Mouse (Mus musculus): ENCODE data around the gene Gp5. TPM values are rescaled to one million over a fixed set of nuclear protein-coding genes. Genes with fewer than 3 reads are reported as not detected.

The Gp5 gene
- polyA plus RNA-seq, 1 experiment, result 26.7 TPM

DNA sequence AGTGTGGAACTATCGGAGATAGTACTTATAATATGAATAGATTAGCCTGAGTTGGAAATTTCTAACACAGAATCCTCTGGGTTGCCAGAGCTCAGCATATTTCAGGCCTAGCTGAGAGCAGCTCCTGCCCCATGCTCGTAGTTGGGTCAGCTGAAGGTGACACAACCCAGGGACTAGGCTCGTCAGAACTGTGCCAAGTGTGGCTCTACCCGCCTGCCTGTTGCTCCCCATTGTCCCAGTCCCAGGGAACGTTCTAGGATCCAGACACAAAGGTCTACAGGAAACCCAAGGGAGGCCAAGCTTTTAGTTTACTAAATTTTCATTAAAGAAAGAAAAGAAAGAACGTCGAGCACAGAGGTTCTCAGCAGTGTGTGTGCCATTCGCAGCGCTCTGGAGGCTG is 49.2 kb downstream of the Gp5 start:
- Histone ChIP-seq H3K4me3 (ENCODE audit: extremely low read depth, insufficient read depth, insufficient read length) (no peak overlapping the region), H3K36me3 (ENCODE audit: control insufficient read depth, insufficient read depth, low read length) (no peaks in the 10 kb centered on the region), H3K4me1 (ENCODE audit: control insufficient read depth, insufficient read depth, insufficient read length) (no peaks in the 10 kb centered on the region), H3K27me3 (ENCODE audit: control insufficient read depth, insufficient read depth, low read length) (no peaks in the 10 kb centered on the region), H3K27ac (ENCODE audit: insufficient read depth, low read length) (no peak overlapping the region)
- 89% methylated on average over 9 of the region's 9 CpGs for WGBS
- TF ChIP-seq CTCF (IDR thresholded peaks at IDR 0.05; ENCODE audit: extremely low read depth, insufficient read depth, insufficient read length, insufficient replicate concordance) (no peak), POLR2A (IDR thresholded peaks at IDR 0.05; ENCODE audit: low read depth, low read length) (no peak)
- DNase-seq (ENCODE audit: low read depth in 1 of 2, low spot score in 2 of 2), result no peak

- TF ChIP-seq POLR2A (IDR thresholded peaks at IDR 0.05; ENCODE audit: low read depth, low read length) (no peak), CTCF (IDR thresholded peaks at IDR 0.05; ENCODE audit: extremely low read depth, insufficient read depth, insufficient read length, insufficient replicate concordance) (no peak)
- Histone ChIP-seq H3K4me1 (ENCODE audit: control insufficient read depth, insufficient read depth, insufficient read length) (no peaks in the 10 kb centered on the region), H3K27me3 (ENCODE audit: control insufficient read depth, insufficient read depth, low read length) (no peaks in the 10 kb centered on the region), H3K27ac (ENCODE audit: insufficient read depth, low read length) (no peak overlapping the region), H3K4me3 (ENCODE audit: extremely low read depth, insufficient read depth, insufficient read length) (no peak overlapping the region), H3K36me3 (ENCODE audit: control insufficient read depth, insufficient read depth, low read length) (no peaks in the 10 kb centered on the region)
- DNase-seq (ENCODE audit: low read depth in 1 of 2, low spot score in 2 of 2), result no peak
- WGBS, result 86% methylated on average over 15 of the region's 15 CpGs
These were observed 50.5 kb downstream of the Gp5 start for GRCm38 (mm10) chr16:30260012-30260635.

DNA sequence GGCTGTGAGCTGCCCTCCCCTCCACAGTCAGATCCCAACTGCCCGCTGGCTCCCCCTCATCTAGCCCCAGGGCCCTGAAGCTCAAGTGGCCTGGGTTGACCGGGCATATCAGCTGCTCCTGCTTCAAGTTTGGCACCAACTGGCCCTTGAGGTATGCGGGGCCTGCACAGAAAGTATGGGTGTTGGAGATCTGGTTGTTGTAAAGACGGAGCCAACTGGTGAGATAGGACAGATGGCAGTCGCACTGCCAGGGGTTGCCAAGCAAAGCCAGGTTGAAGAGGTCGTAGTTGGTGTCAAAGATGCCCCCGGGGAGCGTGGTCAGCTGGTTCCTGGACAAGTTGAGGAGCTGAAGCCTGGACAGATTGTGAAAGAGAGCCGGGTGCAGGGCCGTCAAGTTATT is 51.1 kb downstream of the Gp5 start:
- DNase-seq (ENCODE audit: low read depth in 1 of 2, low spot score in 2 of 2), result no peak
- 84% methylated on average over 10 of the region's 10 CpGs for whole genome bisulfite sequencing
- Histone ChIP-seq H3K4me1 (ENCODE audit: control insufficient read depth, insufficient read depth, insufficient read length) (no peaks in the 10 kb centered on the region), H3K36me3 (ENCODE audit: control insufficient read depth, insufficient read depth, low read length) (no peaks in the 10 kb centered on the region), H3K27me3 (ENCODE audit: control insufficient read depth, insufficient read depth, low read length) (no peaks in the 10 kb centered on the region), H3K4me3 (ENCODE audit: extremely low read depth, insufficient read depth, insufficient read length) (no peak overlapping the region), H3K27ac (ENCODE audit: insufficient read depth, low read length) (no peak overlapping the region)
- TF ChIP-seq CTCF (IDR thresholded peaks at IDR 0.05; ENCODE audit: extremely low read depth, insufficient read depth, insufficient read length, insufficient replicate concordance) (no peak), POLR2A (IDR thresholded peaks at IDR 0.05; ENCODE audit: low read depth, low read length) (no peak)

GRCm38 (mm10) chr16:30258441-30258840 is 52.1 kb downstream of the Gp5 start:
- no peak overlapping the region for H3K27ac ChIP-seq (ENCODE audit: insufficient read depth, low read length)
- no peaks in the 10 kb centered on the region for H3K27me3 ChIP-seq (ENCODE audit: control insufficient read depth, insufficient read depth, low read length)
- H3K4me3 ChIP-seq (ENCODE audit: extremely low read depth, insufficient read depth, insufficient read length), result no peak overlapping the region
- no peaks in the 10 kb centered on the region for H3K36me3 ChIP-seq (ENCODE audit: control insufficient read depth, insufficient read depth, low read length)
- WGBS, result 89% methylated on average over 7 of the region's 7 CpGs
- no peaks in the 10 kb centered on the region for H3K4me1 ChIP-seq (ENCODE audit: control insufficient read depth, insufficient read depth, insufficient read length)
- TF ChIP-seq CTCF (IDR thresholded peaks at IDR 0.05; ENCODE audit: extremely low read depth, insufficient read depth, insufficient read length, insufficient replicate concordance), result no peak
- no peak for TF ChIP-seq POLR2A (IDR thresholded peaks at IDR 0.05; ENCODE audit: low read depth, low read length)
- DNase-seq (ENCODE audit: low read depth in 1 of 2, low spot score in 2 of 2), result no peak

DNA sequence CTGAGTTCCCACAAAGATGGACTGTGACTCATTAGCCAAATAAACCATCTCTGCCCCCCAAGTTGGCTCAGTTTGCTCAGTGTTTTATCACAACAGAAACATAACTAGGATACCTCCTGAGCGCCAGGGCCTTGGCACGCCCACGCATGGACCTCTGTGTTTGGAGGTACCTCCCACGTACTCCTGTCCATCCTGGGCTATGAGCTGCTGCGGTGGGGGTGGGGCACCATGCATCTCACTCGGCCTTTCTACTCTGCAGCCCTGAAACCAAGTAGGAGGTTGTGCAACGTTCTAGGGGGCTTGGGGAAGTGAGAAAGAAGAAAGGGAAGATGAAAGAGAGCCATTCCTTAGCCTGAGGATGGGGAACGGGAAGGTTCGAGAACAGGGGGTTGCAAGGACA is 52.9 kb downstream of the Gp5 start:
- no peak overlapping the region for H3K27ac ChIP-seq (ENCODE audit: insufficient read depth, low read length)
- H3K4me3 ChIP-seq (ENCODE audit: extremely low read depth, insufficient read depth, insufficient read length), result no peak overlapping the region
- H3K4me1 ChIP-seq (ENCODE audit: control insufficient read depth, insufficient read depth, insufficient read length), result no peaks in the 10 kb centered on the region
- no peaks in the 10 kb centered on the region for H3K27me3 ChIP-seq (ENCODE audit: control insufficient read depth, insufficient read depth, low read length)
- 66% methylated on average over 9 of the region's 9 CpGs for WGBS
- DNase-seq (ENCODE audit: low read depth in 1 of 2, low spot score in 2 of 2), result no peak
- H3K36me3 ChIP-seq (ENCODE audit: control insufficient read depth, insufficient read depth, low read length), result no peaks in the 10 kb centered on the region
- no peak for TF ChIP-seq POLR2A (IDR thresholded peaks at IDR 0.05; ENCODE audit: low read depth, low read length)

Other genes starting within 250 kb of the Gp5 start
- gene Hes1, start 246.4 kb downstream of the Gp5 start, polyA plus RNA-seq (2012; rRNA removed), result 94.1 and 116 TPM in 2 replicates
- not detected in 2 replicates for gene Cpn2, start 43.3 kb downstream of the Gp5 start, polyA plus RNA-seq (2012; rRNA removed)
- 0.02 TPM in 1 of 2 replicates, not detected in the other for gene Lrrc15, start 27.5 kb downstream of the Gp5 start, polyA plus RNA-seq (2012; rRNA removed)
- 13.4 and 15.3 TPM in 2 replicates for gene Atp13a3, start 95.2 kb upstream of the Gp5 start, polyA plus RNA-seq (2012; rRNA removed)
- gene Tmem44, start 240.1 kb upstream of the Gp5 start, polyA plus RNA-seq (2012; rRNA removed), result 2.7 and 3.5 TPM in 2 replicates

Measured in spleen, adult 2 months (tissue).